Mouse (Mus musculus) embryonic facial prominence, embryonic 14.5 days (tissue): ENCODE measurements around the gene Ptprn2. TPM values are rescaled to one million over a fixed set of nuclear protein-coding genes. Genes with fewer than 3 reads are reported as not detected.

Experiments
- ATAC-seq: fragments of 200-750 bp; cut with Nextera tagmentation; 2 replicates; pipeline ENCODE4 v1.8.0; 2017; ENCODE audit warnings: low read depth, moderate number of reproducible peaks, moderate TSS enrichment
- DNase-seq: peaks from one replicate; pipeline ENCODE4 v3.0.0-alpha.2; 2015; ENCODE audit warnings: low spot score
- H3K27ac ChIP-seq: fragments of 300-500 bp; sonication (generic); replicated peaks from 2 replicates; pipeline ENCODE4 v1.5.1; 2014; ENCODE audit warnings: low read depth, mild to moderate bottlenecking, low read length, moderate library complexity
- H3K27me3 ChIP-seq: fragments of 300-500 bp; sonication (generic); replicated peaks from 2 replicates; pipeline ENCODE4 v1.6.1; 2014; ENCODE audit warnings: low read length; ENCODE audit not compliant: control insufficient read depth, insufficient read depth
- H3K36me3 ChIP-seq: fragments of 300-500 bp; sonication (generic); 2 replicates; pipeline ENCODE4 v1.6.1; 2014; ENCODE audit warnings: low read length, mixed read lengths; ENCODE audit not compliant: control insufficient read depth, insufficient read depth
- H3K4me1 ChIP-seq: fragments of 300-500 bp; sonication (generic); 2 replicates; pipeline ENCODE4 v1.6.1; 2014; ENCODE audit warnings: antibody characterized with exemption, low read length; ENCODE audit not compliant: control insufficient read depth, insufficient read depth
- H3K4me2 ChIP-seq: fragments of 300-500 bp; sonication (generic); 2 replicates; pipeline ENCODE4 v1.6.1; 2014; ENCODE audit warnings: low read depth, mild to moderate bottlenecking, low read length, moderate library complexity, mixed read lengths
- H3K4me3 ChIP-seq: fragments of 300-500 bp; sonication (generic); 2 replicates; pipeline ENCODE4 v1.5.1; 2014; ENCODE audit warnings: low read depth, mild to moderate bottlenecking, low read length
- H3K9ac ChIP-seq: fragments of 300-500 bp; sonication (generic); 2 replicates; pipeline ENCODE4 v1.6.1; 2014; ENCODE audit warnings: low read depth, mild to moderate bottlenecking, low read length, moderate library complexity, mixed read lengths
- H3K9me3 ChIP-seq: fragments of 300-500 bp; sonication (generic); 2 replicates; pipeline ENCODE4 v1.6.1; 2016; ENCODE audit warnings: low read length; ENCODE audit not compliant: control insufficient read depth
- WGBS: fragments of 180-500 bp; shearing (Covaris S2); extraction: QIAGEN DNeasy Blood & Tissue Kit; methylation state at CpG from one replicate; pipeline ENCODE4 v1.1.7; 2014; 5-methylcytosine and 5-hydroxymethylcytosine counted together
- polyA plus RNA-seq: library from polyadenylated mRNA; unstranded; fragments of >200 nt; fragmentation: Nextera tagmentation; extraction: Ambion mirVana; gene quantifications from 2 replicates; pipeline ENCODE4 v1.2.1, GENCODE M21; 2014

The Ptprn2 gene
- polyA plus RNA-seq, 1 experiment from 2014 or later, result 0.65 TPM

DNA sequence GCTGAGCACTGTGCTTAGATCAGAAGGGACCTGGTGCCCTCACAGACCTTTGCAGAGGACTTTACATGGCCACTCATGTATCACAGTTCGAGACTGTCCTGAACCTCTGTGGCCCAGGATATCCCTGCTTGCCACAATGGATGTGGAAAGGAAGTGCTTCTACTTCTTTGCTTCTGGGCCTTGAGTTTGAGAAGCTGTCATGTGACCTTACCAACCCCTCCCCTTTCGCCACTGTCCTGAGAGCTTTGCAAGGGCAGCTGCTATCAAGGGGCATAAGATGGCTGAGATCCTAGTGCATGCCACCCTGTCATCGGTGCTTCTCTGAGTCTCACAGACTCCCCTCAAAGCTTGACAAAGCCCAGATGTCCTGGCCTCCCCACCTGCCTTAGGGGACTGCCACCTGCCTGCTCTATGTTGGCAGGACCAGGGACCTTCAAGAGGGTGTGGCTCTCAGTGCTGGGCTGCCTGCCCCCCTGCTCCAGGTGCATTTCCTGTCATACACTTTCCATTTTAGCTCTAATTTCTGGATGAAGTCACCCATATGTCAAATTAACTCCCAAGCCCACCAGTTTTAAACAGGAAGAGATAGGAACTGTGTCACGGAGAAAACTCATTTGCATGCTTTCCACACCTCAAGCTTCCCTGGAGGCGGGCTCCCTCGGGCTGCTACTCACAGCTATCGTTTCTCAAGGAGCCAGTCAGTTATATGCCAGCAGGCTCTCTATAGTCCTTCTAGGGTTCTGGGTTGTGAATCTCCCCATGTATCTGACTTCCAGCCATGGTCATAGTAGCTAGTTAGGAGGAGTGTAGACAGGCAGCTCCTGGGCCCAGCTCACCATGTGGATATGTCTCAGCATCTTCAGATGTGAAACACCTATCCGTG lies 112.8 kb downstream of the Ptprn2 start:
- Histone ChIP-seq H3K9me3 (no peaks in the 10 kb centered on the region), H3K36me3 (no peaks in the 10 kb centered on the region), H3K4me2 (no peak overlapping the region), H3K4me1 (no peaks in the 10 kb centered on the region), H3K27me3 (no peaks in the 10 kb centered on the region), H3K9ac (no peak overlapping the region), H3K4me3 (no peak overlapping the region), H3K27ac (no peak overlapping the region)
- 76% methylated on average over 8 of the region's 8 CpGs for WGBS
- no peak for ATAC-seq
- DNase-seq, result no peak

DNA sequence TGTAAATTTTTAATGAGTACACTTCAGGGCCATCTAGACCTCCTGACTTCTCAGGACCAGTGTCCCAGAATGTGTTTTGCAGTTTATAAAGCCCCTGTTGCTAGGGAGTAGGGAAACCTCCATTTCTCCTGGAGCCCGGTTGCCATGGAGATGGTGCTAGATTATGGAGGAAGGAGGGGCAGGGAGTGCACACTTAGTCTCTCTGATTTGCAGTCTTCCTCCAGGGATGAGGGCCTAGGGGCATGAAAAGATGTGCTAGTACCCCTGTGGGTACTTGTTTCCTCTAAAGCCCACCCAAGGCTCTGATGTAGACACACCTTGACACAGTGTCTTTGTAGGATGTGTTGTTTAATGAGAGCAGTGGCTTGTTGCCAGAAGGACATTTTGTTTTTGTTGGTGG lies 114.0 kb downstream of the Ptprn2 start:
- H3K27ac ChIP-seq, result no peak overlapping the region
- H3K36me3 ChIP-seq, result no peaks in the 10 kb centered on the region
- H3K4me1 ChIP-seq, result no peaks in the 10 kb centered on the region
- peak; percentile 35 for DNase-seq
- no peak overlapping the region for H3K4me2 ChIP-seq
- 76% methylated on average over 1 of the region's 1 CpGs for WGBS
- H3K9ac ChIP-seq, result no peak overlapping the region
- ATAC-seq, result peak; percentile 48; the same call in 1 of the 2 replicates
- no peaks in the 10 kb centered on the region for H3K9me3 ChIP-seq
- H3K4me3 ChIP-seq, result no peak overlapping the region
- no peaks in the 10 kb centered on the region for H3K27me3 ChIP-seq

DNA sequence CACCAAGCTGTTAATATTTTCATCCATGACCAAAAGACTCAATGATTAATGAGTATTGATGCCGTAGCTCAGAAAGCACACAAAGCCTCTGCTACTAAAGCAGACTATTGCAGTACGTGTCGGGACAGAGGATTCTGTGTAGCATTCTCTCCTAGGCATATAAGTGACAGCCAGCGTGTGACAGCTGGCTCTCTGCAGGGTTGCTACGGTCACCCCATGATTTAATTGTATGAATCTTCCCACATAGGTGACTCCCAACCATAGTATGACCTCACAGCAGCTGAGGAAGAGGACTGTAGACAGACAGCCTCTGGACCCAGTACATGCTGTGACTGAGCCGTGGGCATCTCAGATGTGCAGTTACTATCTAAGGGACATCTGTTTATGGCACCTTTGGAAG lies 114.5 kb downstream of the Ptprn2 start:
- DNase-seq, result no peak
- no peaks in the 10 kb centered on the region for H3K27me3 ChIP-seq
- no peak overlapping the region for H3K4me2 ChIP-seq
- no peaks in the 10 kb centered on the region for H3K36me3 ChIP-seq
- no peaks in the 10 kb centered on the region for H3K4me1 ChIP-seq
- WGBS, result 76% methylated on average over 6 of the region's 6 CpGs
- no peak; the same call in 1 of the 2 replicates for ATAC-seq
- H3K27ac ChIP-seq, result no peak overlapping the region
- H3K9ac ChIP-seq, result no peak overlapping the region
- no peaks in the 10 kb centered on the region for H3K9me3 ChIP-seq
- no peak overlapping the region for H3K4me3 ChIP-seq

DNA sequence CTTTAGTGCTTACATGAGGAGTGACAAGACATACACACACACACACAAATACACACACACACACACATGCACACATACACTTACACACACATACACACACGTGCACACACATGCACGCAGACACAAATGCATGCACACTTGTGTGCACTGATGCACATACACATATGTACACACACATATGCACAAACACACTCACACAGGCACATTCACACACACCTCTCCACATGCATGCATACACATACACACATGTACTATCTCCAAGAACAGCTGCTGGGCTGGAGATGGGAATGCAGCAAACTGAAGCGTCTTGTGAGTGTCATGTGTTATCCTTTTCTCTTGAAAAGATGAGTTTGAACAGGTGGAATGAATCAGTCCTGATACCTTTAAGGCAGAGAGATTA lies 115.9 kb downstream of the Ptprn2 start:
- H3K9ac ChIP-seq, result no peak overlapping the region
- 84% methylated on average over 3 of the region's 3 CpGs for WGBS

DNA sequence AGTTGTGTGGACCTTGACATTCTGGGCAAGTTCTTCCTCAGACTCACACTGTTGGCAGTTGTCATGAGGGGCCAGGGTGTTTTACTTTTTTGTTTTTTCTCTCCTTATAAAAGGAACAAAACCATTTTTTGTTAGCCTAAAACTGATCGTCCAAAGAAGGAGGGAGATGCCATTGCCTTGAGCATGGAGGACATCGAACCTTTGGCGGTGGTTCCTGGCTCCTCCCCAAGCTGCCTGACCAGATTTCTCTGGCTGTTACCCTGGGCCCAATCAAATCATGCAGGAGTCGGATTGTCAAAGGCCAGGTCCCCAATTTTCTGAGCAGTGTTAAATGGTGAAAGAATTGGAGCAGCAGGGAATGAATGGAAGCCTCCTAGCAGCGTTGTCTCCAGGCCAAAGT lies 116.4 kb downstream of the Ptprn2 start:
- ATAC-seq (no peak), DNase-seq (no peak)
- Histone ChIP-seq H3K4me3 (no peak overlapping the region), H3K4me1 (no peaks in the 10 kb centered on the region), H3K4me2 (no peak overlapping the region), H3K36me3 (no peaks in the 10 kb centered on the region), H3K27ac (no peak overlapping the region), H3K9ac (no peak overlapping the region), H3K27me3 (no peaks in the 10 kb centered on the region), H3K9me3 (no peaks in the 10 kb centered on the region)
- 68% methylated on average over 5 of the region's 5 CpGs for WGBS

More for the DNA sequence above, 115.9 kb downstream of the Ptprn2 start:
- Histone ChIP-seq H3K4me3 (no peak overlapping the region), H3K4me2 (no peak overlapping the region), H3K27me3 (no peaks in the 10 kb centered on the region), H3K36me3 (no peaks in the 10 kb centered on the region), H3K4me1 (no peaks in the 10 kb centered on the region), H3K27ac (no peak overlapping the region), H3K9me3 (no peaks in the 10 kb centered on the region)
- ATAC-seq, result no peak
- DNase-seq, result no peak

DNA sequence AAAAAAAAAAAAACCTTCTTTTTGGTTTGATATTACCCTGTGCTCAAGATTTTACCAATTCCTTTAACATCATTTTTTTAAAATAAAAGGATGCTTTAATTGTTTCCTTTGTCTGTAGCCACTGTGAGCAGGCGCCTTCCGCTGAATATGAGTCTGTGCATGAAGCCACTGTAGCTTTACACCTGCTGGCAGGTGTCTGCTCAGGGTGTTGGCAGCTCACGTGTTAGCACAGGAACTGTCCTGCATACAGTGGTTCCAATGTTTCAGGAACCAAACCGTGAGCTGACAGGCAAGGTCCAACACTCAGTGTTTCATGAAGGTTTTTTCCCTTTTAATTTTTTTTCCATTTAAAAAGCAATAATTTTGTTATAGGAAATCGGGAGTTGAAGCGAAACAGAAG lies 123.1 kb downstream of the Ptprn2 start:
- no peak overlapping the region for H3K27ac ChIP-seq
- no peaks in the 10 kb centered on the region for H3K27me3 ChIP-seq
- H3K36me3 ChIP-seq, result no peaks in the 10 kb centered on the region
- 72% methylated on average over 6 of the region's 6 CpGs for whole genome bisulfite sequencing
- H3K9ac ChIP-seq, result no peak overlapping the region
- ATAC-seq (no peak), DNase-seq (no peak)
- no peaks in the 10 kb centered on the region for H3K9me3 ChIP-seq
- H3K4me2 ChIP-seq, result no peak overlapping the region
- H3K4me1 ChIP-seq, result no peaks in the 10 kb centered on the region
- H3K4me3 ChIP-seq, result no peak overlapping the region

DNA sequence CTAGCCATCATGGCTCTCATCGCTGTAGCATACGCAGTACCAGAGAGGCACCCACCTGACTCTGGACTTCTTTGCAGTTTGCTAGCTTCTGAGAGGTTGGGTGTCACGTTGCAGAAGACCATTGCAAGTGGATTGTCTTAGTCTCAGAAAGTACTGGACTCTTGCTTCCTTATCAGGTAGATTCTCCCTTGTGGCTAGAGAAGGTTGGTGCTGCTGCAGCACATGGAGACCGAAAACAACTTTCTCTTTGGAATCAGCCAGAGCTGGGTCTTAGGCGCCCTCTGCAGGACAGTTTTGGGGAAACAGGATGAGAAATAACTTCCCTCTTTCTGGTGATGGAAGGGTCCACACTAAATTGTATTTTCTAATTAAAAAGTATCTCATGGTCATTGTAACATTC lies 134.3 kb downstream of the Ptprn2 start:
- WGBS, result 38% methylated on average over 5 of the region's 5 CpGs
- ATAC-seq (peak; percentile 41; the same call in 1 of the 2 replicates), DNase-seq (peak; percentile 69)
- Histone ChIP-seq H3K4me1 (no peaks in the 10 kb centered on the region; the same call in 1 of the 2 replicates), H3K4me3 (no peak overlapping the region), H3K9ac (no peak overlapping the region), H3K27me3 (no peaks in the 10 kb centered on the region), H3K4me2 (no peak overlapping the region), H3K9me3 (no peaks in the 10 kb centered on the region), H3K27ac (no peak overlapping the region), H3K36me3 (no peaks in the 10 kb centered on the region)

DNA sequence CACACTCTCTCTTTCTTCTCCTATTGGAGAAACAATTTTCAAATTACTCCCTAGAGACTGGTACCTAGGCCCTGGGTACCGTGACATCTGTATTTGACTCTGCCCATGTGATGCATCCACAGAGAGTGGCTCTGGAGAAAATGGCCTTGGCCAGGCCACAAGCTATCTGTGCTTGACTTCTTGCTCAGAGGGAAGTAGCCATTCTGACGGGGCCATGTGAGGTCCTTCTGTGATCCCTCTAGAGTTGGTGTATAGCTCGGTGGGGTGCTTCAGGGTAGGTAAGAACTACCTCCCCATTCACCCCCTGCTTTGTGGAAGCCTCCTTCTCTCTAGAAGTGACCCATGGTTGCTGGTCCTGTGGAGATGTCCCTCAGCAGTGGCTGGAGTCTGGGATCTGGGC lies 134.8 kb downstream of the Ptprn2 start:
- DNase-seq (no peak), ATAC-seq (no peak)
- no peaks in the 10 kb centered on the region; the same call in 1 of the 2 replicates for H3K4me1 ChIP-seq
- no peaks in the 10 kb centered on the region for H3K27me3 ChIP-seq
- H3K4me2 ChIP-seq, result no peak overlapping the region
- H3K4me3 ChIP-seq, result no peak overlapping the region
- H3K9ac ChIP-seq, result no peak overlapping the region
- no peaks in the 10 kb centered on the region for H3K36me3 ChIP-seq
- no peaks in the 10 kb centered on the region for H3K9me3 ChIP-seq
- WGBS, result 71% methylated on average over 3 of the region's 3 CpGs
- H3K27ac ChIP-seq, result no peak overlapping the region
